Mouse (Mus musculus): ENCODE data around the gene Scamp1. TPM values are rescaled to one million over a fixed set of nuclear protein-coding genes. Genes with fewer than 3 reads are reported as not detected.

Gene Scamp1
- total RNA-seq, 2 experiments from 2014 or later: 32.9 to 37.3 TPM

- DNase-seq: no peak
Observed at GRCm38 (mm10) chr13:94271284-94271683, 14.4 kb downstream of the Scamp1 start.

GRCm38 (mm10) chr13:94268201-94268600 lies 17.5 kb downstream of the Scamp1 start:
- DNase-seq: no peak

- DNase-seq: no peak
Observed at GRCm38 (mm10) chr13:94267190-94267589, 18.5 kb downstream of the Scamp1 start.

GRCm38 (mm10) chr13:94266530-94266929 lies 19.1 kb downstream of the Scamp1 start:
- DNase-seq: no peak

GRCm38 (mm10) chr13:94265291-94265690 lies 20.4 kb downstream of the Scamp1 start:
- no peak for DNase-seq

- peak; percentile 27 for DNase-seq
Observed at GRCm38 (mm10) chr13:94263943-94264342, 21.7 kb downstream of the Scamp1 start.

DNA sequence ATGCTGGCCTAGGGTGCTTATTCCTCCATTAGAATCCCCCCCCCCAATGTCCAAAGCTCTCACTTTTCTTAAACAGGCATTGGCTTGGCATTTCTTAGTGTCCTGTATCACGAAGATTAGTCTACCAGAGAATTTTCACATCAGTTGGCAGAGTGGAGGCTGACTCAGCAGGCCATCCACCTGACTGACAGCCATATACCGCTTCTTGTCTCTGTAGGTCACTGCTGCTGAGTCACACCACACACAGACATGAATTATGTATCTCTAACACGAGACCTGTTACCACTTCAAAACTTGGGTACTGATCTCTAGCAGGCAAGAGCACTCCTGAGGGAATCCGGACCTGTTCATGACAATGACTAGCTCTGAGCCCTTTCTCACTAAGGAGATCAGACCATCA lies 23.1 kb downstream of the Scamp1 start:
- no peak for DNase-seq

DNA sequence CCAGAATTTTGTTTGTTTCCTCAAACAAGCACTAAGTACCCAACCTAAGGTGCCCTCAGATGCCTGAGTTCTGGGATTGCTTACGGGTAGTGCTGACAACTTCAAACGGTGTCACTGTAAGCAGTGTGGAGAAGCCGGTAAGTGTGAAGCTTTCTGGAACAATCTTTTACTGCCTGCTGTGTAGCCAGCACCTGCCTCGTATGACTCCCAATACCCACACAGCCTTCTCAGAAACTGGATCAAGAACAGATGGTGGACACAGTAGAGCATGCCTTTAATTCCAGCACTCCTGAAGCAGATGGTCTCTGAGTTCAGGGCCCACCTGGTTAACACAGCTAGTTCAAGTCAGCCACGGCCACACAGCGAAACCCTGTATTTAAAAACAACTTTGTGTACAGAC lies 24.0 kb downstream of the Scamp1 start:
- DNase-seq: no peak

- DNase-seq: no peak
Observed at GRCm38 (mm10) chr13:94260961-94261360, 24.7 kb downstream of the Scamp1 start.

DNA sequence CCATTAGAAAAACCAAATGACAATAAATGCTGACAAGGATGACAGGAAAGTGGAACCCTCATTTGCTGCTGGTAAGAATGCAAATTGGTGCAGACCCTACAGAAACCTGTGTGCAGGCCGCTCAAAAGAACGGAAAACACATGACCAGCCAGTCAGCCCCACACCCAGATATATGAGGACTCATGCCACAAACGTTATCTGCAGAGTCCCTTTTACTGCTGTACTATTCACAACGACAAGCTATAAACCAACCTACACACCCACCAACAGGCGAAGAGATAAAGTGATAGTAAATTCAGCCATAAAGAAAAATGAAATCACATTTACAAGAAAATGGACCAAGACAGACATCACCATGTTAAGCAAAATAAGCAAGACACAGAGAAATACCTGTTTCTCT lies 26.4 kb downstream of the Scamp1 start:
- DNase-seq: no peak

DNA sequence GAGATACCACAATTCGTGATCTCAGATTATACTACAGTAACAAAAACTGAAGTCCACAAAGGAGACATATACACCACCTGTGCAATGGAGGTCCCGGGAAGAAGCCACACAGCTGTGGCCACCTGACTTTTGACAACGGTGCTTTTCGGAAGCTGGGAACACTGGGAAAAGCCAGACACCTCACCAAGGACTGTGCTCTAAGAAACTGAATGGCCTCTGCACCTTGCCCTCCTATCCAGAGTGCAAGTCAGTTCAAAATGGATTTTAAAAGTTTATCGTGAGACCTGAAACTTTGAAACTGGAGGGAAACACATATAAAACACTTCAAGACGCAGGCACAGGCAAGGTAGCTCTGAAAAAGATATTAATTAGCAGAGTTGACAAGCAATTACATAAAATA lies 27.1 kb downstream of the Scamp1 start:
- DNase-seq: no peak

DNA sequence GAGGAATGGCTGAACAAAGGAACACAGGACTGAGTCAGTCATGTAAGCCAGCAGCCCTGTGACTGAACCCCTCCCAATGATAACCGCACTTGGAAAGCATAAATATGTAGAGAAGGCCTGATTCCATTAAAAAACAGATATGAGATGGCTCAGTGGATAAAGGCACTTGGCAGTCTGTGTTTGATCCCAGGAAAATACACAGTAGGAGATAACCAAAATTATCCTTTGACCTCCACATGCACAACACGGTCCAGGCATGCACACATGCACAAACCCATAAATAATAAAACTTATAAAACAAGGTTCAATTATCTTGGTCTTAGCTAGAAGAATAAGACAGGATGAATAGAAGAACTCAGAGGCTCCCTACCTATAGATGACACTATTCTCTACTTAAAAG lies 27.9 kb downstream of the Scamp1 start:
- DNase-seq: no peak

- no peak for DNase-seq
Observed at GRCm38 (mm10) chr13:94255176-94255575, 30.5 kb downstream of the Scamp1 start.

- no peak for DNase-seq
Observed at GRCm38 (mm10) chr13:94254286-94254685, 31.4 kb downstream of the Scamp1 start.

- no peak for DNase-seq
Observed at GRCm38 (mm10) chr13:94253052-94253451, 32.6 kb downstream of the Scamp1 start.

DNA sequence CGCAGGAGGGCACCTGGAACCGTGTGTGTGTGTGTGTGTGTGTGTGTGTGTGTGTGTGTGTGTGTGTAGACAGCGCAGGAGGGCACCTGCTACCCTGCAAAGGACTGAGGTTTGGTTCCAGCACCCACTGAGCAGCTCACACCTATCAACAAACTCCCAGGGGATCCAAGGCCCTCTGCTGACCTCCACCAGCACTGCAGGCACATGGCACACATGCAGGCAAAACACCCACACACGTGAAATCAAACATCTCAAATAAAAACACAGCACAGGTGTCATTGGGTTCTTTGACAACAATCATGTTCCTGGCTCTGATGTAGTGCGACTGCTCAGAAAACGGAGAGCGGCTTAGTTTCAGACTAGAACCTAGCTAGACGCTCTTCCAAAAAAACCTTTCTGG lies 34.9 kb downstream of the Scamp1 start:
- no peak for DNase-seq

DNA sequence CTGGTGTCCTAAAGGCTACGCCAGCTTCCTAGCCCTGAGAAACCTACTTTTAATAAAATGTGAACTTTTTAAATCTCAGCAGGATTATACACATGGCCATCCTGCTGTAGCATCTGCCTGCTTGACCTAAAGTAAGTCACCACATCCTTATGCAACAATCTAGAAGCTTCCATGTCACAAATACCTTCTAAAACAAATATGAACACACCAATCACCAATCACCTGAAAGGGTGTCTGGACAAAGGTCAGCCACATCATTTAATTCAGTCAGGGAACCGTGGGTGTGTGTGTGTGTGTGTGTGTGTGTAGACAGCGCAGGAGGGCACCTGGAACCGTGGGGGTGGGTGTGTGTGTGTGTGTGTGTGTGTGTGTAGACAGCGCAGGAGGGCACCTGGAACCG lies 35.5 kb downstream of the Scamp1 start:
- no peak for DNase-seq

GRCm38 (mm10) chr13:94242897-94243296 lies 42.8 kb downstream of the Scamp1 start:
- DNase-seq: no peak

GRCm38 (mm10) chr13:94241892-94242524 lies 43.6 kb downstream of the Scamp1 start:
- DNase-seq: no peak

DNA sequence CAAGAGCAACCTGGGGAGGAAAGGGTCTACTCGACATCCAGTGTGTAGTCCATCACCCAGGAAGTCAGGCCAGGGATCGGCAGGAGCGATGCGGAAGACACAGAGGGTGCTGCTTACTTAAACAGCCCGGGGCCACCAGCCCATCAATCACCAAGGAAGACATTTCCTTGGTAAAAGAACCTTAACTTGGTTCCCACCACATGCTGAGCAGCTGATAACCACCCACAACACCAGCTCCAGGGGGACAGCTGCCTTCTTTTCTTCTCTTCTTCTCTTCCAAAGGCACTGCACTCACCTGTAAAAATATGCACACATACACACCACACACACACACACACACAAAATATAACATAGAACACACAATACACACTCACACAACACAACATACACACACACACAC lies 44.8 kb downstream of the Scamp1 start:
- DNase-seq: no peak

- no peak for DNase-seq
Observed at GRCm38 (mm10) chr13:94240111-94240510, 45.5 kb downstream of the Scamp1 start.

GRCm38 (mm10) chr13:94239488-94239887 lies 46.2 kb downstream of the Scamp1 start:
- no peak for DNase-seq

DNA sequence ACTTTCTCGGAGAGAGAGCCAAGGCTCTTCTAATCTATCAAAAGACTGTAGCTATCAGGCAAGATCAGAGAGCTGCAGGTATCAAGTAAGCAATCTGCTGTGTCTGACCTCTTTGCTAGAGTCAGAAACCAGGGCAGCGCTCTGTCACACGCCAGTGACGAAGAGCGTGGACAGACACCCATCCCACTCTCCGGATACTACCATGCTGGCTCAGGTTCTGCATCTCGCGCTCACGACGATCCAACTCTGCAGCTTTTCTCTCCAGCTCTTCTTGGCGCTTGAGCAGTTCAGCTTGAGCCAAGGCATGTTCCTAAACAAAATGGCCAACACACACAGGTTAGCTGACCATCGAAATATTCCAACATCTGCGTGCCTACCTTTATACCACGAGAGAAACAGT lies 53.8 kb downstream of the Scamp1 start:
- no peak for DNase-seq

- DNase-seq: no peak
Observed at GRCm38 (mm10) chr13:94224717-94225705, 60.6 kb downstream of the Scamp1 start.

Data from heart, postnatal 4 days (tissue).